Mouse (Mus musculus): ENCODE data around the gene Fbxl18.

Fbxl18 gene

GRCm38 (mm10) chr5:142824091-142824490 lies 71.1 kb downstream of the Fbxl18 start:
- DNase-seq (ENCODE audit: low spot score in 2 of 2) = no peak

- peak; percentile 55 for DNase-seq (ENCODE audit: low spot score in 2 of 2)
Measured at GRCm38 (mm10) chr5:142823096-142824062, 71.8 kb downstream of the Fbxl18 start.

- peak in 1 of 2 experiments; percentile 12 for DNase-seq (ENCODE audit: low spot score in 2 of 2)
Measured at GRCm38 (mm10) chr5:142822286-142823095, 72.7 kb downstream of the Fbxl18 start.

- DNase-seq (ENCODE audit: low spot score in 2 of 2) = no peak
Measured at GRCm38 (mm10) chr5:142821974-142822285, 73.3 kb downstream of the Fbxl18 start.

- peak; percentile 51 to 62 for DNase-seq (ENCODE audit: low spot score in 2 of 2)
Measured at GRCm38 (mm10) chr5:142821266-142821973, 73.8 kb downstream of the Fbxl18 start.

- peak; percentile 50 to 64 for DNase-seq (ENCODE audit: low spot score in 2 of 2)
Measured at GRCm38 (mm10) chr5:142820276-142821265, 74.7 kb downstream of the Fbxl18 start.

DNA sequence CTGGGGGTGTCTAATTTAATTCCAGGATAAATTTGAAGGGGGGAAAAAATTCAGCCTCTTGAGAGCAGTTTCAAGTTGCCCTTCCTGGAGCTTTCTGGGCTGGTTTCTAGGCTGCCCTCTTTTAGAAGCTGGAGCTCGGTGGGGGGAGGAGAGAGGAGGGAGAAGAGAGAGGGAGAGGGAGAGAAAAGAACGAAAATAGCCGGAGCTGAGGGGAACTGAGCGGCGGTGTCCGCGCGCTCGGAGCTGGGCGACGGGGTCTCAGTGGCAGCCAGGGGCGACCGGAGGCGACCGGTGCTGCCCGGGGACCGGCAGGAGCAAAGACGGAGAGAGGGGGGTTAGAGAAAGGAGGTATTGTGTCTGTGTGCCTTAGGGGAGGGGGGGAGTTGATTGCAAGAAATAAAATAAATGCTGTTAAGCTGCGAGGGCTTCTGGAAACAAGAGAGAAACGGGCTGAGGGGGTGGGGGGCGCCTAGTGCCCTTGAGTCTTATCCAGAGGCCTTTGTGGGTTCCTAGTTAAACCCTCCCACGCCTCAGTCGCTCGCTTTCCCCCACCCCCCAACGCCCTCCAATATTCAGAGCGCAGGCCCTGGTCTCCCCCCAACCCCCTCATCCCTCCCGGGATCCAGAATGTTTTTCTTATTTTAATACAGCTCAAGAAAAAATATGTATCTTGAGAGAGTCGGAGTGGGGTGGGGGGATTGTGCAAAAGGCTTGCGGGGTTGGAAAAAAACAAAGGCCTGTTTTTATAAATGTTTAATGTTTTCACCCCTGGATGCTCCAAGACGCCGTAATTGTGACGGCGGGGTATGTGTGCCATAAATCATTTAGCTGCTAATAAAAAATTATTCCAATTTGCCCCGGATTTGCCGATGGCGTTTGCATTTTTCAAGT lies 75.6 kb downstream of the Fbxl18 start:
- peak; percentile 52 to 65 for DNase-seq (ENCODE audit: low spot score in 2 of 2)

- peak in 1 of 2 experiments; percentile 31 for DNase-seq (ENCODE audit: low spot score in 2 of 2)
Measured at GRCm38 (mm10) chr5:142818435-142819360, 76.5 kb downstream of the Fbxl18 start.

DNA sequence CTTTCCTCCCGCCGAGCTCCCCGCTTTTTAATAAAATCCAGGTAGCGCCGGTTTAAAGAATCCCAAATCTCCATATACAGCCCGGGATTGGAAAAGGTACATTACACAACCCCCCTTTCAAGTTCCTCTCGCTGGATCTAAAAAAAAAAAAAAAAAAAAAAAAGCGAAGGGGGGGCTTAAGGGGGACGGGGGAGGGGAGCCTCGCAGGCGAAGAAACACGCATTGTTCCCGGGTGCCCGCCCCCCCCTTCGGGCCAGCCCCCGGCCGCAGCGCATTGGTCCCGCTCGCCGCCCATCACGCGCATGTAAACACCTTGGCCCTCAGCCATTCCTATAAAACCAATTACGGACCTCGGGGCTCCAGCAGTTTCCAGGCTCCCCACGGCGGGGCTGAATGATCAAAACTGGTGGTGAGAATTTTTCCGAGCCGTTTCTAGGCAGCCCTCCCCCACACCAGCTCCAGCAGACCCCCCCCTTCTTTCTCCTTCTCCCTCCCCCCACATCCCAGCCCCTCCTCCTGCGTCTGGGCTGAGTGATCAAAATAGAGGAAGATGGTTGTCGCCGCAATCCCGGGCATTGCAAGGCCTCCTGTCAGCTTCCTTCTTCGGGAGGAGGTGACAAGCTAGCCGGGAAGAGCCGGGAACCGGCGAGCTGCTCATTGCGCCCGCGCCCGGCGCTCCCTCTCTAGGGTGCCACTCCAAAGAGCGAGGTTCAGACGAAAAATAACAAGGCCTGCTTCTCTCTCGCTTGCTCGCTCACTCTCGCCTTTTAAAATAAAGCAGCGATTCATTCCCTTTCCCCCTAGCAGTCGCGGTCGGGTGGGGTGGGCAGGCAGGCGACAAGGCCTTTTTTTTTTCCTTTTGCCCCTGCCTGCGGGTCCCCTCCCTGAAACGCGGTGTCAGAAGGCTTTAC lies 77.4 kb downstream of the Fbxl18 start, which contains the start of gene Tnrc18:
Gene Tnrc18, minus strand, starts transcription at position 139 of the 911 bp plus-strand sequence.
- DNase-seq (ENCODE audit: low spot score in 2 of 2) = peak; percentile 99
